Mouse (Mus musculus) liver, adult (tissue): ENCODE results near the gene Mcrs1.

ENCODE experiments used
- GATA4 ChIP-seq: IDR thresholded peaks from 2 replicates; pipeline ENCODE4 v1.6.1; 2014; ENCODE audit warnings: mild to moderate bottlenecking, low read length; ENCODE audit not compliant: insufficient replicate concordance

Gene Mcrs1

DNA sequence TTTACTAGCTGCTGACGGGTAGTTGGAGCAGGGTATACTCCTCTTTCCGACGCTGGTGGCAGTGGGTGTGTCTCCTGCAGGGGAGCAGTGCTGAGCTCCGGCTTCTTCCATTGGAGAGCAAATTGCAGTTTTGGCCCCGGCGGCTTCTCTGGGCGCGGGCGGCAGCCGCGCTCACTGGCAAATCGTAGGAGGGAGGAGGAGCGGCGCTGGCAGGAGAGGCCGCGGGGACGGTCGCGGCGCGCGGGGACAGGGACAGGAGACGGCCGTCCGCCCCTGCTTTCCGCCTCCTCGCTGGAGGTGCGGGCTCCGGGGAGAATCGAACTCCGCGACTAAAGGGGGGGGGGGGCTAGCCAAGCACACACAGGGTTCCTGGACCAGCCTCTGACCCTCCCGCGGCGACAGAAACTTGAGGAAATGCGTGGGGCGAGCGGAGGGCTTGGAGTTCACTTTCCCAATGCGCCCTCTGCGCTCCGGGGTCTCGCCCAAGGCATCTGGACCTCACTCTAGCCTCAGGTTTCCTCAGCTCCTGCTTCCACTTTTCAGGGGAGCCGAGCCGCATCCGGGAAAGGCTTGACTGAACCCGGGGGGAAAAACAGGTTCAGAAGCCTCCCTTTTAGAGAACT lies 28.1 kb downstream of the Mcrs1 start:
- TF ChIP-seq GATA4: no peak

DNA sequence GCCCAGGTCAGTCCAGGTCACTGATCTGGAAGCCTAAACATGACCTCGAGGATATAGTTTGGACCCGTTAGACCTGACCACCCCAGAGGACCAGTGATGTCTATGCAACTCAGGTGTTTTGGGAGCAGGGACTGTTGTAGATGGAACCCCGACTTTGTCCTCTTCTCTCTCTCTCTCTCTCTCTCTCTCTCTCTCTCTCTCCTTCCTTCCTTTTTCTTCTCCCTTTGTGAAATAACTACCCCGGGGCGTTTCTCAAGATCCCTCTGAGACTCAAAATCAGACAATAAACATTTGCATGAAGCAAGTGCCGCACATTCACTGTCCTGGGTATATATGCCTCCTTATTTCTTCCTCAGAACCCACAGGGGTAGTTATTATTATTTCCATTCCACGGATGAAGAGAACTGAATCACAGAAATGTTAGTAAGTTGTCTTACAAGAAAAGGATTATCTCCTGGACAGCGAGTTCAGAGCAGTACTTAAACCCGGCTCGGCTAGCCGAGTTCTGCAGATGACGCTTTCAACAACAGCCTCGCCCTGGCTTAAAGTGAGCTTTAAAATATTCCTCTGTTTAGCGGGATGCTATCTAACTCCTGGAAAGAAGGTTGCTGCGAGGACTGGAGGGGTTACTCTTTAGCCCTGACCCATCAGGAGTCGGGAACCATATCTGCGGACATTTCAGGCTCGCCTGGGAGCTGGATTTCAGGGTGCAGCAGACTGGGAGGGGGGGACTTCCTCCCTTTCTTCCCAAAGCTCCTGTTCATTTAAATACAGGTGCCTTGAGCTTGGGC lies 28.8 kb downstream of the Mcrs1 start:
- no peak for TF ChIP-seq GATA4

DNA sequence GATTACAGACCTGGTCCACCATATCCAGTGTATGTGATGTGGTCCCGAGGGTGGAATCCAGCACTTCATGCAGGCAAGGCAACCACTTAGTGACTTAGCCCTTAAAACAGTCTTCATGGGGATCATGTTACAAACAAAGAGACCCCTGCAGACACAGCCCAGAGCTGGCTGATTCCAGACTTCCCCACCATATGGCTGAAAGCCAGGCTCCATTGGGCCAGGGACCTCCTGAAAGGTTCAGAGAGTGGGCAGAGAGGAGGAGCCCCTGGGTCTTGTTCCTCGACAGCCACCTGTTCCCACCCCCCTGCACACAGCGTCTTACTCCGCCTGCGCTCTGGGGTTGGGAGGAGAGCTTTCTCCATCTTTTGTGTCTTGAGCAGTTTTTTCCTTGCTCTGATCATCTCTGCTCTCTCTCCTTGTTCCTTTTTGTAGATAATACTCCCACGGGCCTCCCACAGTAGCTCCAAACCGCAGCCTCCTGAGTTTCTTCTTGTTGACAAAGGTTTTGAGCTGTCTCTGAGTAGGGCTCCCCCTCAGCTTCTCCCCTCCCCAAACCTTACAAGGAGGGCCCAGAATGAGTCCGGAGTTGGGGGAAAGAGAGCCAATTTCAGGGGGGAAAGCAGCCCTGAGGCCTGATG lies 30.3 kb downstream of the Mcrs1 start:
- no peak for TF ChIP-seq GATA4

DNA sequence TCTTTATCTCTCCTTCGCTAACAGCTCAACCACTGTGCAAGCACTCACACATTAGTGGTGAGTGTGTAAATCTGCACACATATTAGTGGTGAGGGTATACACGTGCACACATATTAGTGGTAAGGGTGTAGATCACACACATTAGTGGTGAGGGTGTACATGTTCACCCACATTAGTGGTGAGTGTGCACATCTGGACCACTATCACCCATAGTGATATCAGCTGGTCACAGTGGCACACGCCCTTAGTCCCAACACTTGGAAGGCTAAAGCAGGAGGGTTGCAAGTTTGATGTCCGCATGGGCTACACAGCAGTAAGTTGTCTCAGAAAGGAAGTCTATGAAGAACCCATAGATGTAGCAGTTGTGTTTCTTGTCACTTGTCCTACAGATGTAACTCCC lies 34.1 kb downstream of the Mcrs1 start:
- TF ChIP-seq GATA4: no peak

DNA sequence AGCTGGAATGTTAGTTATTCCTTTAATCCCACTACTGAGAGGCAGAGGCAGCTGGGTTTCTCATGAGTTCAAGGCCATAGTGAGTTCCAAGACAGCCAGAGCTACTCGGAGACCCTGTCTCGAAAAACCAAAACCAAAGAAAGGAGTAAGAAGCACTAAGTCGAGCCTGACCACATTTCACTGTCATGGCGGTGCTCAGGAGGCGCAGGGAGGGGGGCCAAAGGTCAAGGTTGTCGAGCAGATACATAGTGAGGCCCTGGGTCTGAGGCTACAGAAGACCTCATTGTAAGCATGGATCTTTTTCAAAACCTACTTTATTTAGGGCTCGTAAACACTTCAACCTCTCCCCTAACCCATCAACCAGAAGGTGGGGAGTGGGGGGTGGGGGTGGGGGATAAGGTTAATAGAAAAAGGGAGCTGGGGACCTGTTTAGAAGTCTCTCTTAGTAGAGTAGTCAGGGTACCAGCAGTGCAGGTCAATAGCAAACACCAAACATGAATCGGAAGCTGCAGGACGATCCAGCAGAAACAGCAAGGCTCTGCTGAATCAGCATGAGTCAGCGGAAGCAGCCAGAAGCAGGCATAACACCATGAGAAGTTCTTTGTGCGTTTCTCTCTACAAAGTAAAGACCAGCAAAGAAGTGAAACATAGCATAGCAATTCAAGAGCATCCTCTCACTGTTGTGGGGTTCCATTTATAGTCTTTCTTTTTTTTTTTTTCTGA lies 35.9 kb downstream of the Mcrs1 start:
- TF ChIP-seq GATA4: no peak

DNA sequence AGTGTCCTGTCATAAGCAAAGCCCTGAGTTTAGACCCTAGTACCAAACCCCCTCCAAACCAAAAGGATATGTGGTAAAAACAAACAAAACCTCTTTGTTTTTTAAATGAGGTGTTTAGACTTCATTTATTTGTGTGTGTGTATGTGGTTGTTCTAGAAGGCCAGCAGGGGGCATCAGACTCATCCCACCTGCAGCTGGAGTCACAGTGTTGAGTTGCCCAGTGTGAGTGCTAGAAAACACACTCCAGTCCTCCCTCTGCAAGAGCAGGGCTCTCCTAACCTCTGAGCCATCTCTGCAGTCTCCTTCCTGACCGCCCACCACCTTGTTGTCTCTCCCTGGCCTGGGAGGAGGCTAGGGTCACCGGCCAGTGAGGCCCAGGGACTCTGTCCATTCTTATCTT lies 36.8 kb downstream of the Mcrs1 start:
- TF ChIP-seq GATA4: no peak

DNA sequence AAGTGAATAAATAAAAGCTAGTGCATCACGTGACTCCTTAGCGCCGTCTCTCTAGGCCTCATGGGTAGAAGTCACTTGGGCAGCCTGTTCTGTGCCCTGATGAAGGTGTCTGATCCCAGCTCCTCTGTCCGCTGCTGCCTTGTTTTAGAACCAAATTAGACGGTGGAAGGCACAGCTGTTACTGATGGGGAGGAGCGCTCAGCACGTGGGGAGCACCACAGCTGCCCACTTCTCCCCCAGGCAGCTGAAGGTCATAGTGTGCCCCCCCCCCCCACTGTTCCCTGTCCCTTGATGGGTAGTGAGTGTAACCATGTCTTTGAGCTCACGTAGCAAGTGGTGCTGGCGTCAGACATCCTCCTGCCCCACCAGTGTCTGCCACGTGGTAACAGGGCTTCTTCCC lies 38.6 kb downstream of the Mcrs1 start:
- TF ChIP-seq GATA4: no peak

DNA sequence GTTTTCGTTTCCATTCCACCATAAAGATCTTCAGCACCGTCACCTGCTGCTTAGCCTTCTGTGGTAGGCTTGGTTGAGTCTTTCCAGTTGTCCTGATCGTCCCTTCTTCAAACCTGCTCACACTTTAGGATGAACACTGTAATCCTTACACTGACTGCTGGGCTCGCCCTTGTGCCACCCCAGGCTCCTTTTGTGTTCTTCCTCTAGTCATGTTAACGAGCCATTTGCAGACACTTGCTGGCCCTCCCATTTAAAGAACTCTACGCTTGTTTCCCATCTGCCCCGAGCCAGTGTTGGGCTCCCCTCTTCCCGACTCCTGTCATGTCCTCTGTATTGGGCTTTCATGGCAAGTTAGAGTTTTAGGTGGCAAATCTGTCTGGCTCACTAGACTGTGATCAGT lies 45.8 kb downstream of the Mcrs1 start:
- no peak for TF ChIP-seq GATA4

DNA sequence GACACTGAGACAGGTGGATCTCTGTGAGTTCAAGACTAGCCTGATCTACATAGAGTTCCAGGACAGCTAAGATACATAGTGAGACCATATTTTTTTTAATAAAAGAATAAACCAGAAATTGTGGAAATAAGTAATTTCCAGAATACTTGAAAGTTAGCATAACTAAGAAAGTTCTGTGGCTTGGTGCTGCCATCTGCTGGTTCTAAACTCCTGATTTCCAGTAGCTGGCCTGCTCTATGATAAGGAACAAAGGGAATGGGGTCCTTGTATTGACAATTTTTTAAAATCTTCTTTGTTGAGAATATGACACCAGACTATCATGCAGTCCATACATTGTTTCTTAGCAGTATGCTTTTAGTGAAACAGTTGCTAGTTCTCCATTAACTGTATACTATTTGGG lies 53.0 kb downstream of the Mcrs1 start:
- TF ChIP-seq GATA4: no peak

DNA sequence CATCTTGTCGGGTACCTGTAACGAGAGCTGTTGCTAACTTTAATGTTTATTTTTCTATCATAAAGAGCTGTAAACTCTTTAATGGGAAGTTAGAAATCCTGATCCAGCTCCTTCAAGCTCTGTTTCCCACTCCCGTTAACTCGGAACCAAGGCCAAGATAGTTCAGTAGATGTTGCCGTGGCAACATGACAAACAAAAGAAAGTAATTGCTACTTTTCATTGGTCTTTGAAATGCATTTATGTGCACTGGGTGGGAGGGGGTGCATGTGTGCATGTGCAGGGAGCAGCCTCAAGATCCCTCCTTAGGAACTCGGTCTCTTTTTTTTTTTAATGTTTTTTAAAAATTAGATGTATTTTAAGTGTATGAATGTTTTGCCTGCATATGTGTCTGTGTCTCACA lies 56.7 kb downstream of the Mcrs1 start:
- TF ChIP-seq GATA4: no peak

DNA sequence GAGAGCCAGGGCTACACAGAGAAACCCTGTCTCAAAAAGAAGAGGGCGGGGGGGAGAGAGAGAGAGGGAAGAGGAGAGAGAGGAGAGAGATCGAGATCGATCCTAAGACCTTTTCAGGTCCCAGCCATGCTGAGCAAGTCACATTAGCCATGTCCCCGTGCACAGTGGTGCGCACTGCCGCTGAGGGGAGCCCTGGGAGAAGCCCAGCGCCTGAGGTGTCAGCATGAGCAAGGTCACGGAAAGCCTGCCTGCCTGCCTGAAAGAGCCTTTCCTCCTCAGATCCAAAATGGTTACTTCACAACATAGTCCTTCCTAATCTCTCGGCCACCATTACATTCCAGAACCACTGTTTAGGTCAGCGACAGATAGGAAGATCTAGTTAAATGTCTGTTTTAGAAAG lies 57.4 kb downstream of the Mcrs1 start:
- TF ChIP-seq GATA4: no peak
